Mouse (Mus musculus) layer of hippocampus, postnatal 36 days (tissue): ENCODE data around the gene Hmgb1. TPM values are rescaled to one million over a fixed set of nuclear protein-coding genes. Genes with fewer than 3 reads are reported as not detected.

Experiments used
- DNase-seq, 2 experiments: peaks; one replicate each; pipeline ENCODE4 v3.0.0; 2022
- total RNA-seq, 2 experiments: library from RNA; stranded (reverse); gene quantifications; 2 replicates each; pipeline ENCODE4 v1.2.3; 2021

The Hmgb1 gene
- total RNA-seq, 2 experiments from 2014 or later = 136 to 137 TPM

GRCm38 (mm10) chr5:149185806-149186205, 1.5 kb upstream of the Hmgb1 start:
- no peak for DNase-seq

GRCm38 (mm10) chr5:149184844-149185186, 526 bp upstream of the Hmgb1 start:
- DNase-seq = peak in 1 of 2 experiments; percentile 44

- no peak for DNase-seq
Observed at GRCm38 (mm10) chr5:149183721-149184103, 577 bp downstream of the Hmgb1 start.

- DNase-seq = no peak
Observed at GRCm38 (mm10) chr5:149183122-149183521, 1.2 kb downstream of the Hmgb1 start.

- DNase-seq = no peak
Observed at GRCm38 (mm10) chr5:149182186-149182870, 2.0 kb downstream of the Hmgb1 start.

- no peak for DNase-seq
Observed at GRCm38 (mm10) chr5:149179826-149180225, 4.5 kb downstream of the Hmgb1 start.

GRCm38 (mm10) chr5:149178095-149178494, 6.2 kb downstream of the Hmgb1 start:
- DNase-seq = no peak

GRCm38 (mm10) chr5:149175736-149176135, 8.6 kb downstream of the Hmgb1 start:
- no peak for DNase-seq

- no peak for DNase-seq
Observed at GRCm38 (mm10) chr5:149174527-149174926, 9.8 kb downstream of the Hmgb1 start.

- DNase-seq = no peak
Observed at GRCm38 (mm10) chr5:149172246-149172645, 12.0 kb downstream of the Hmgb1 start.

- no peak for DNase-seq
Observed at GRCm38 (mm10) chr5:149170841-149171588, 13.3 kb downstream of the Hmgb1 start.

- no peak for DNase-seq
Observed at GRCm38 (mm10) chr5:149168816-149169215, 15.5 kb downstream of the Hmgb1 start.

GRCm38 (mm10) chr5:149168051-149168450, 16.2 kb downstream of the Hmgb1 start:
- no peak for DNase-seq

GRCm38 (mm10) chr5:149166011-149166410, 18.3 kb downstream of the Hmgb1 start:
- DNase-seq = no peak

GRCm38 (mm10) chr5:149164881-149165280, 19.4 kb downstream of the Hmgb1 start:
- no peak for DNase-seq

- DNase-seq = no peak
Observed at GRCm38 (mm10) chr5:149162890-149163289, 21.4 kb downstream of the Hmgb1 start.

GRCm38 (mm10) chr5:149160469-149160868, 23.8 kb downstream of the Hmgb1 start:
- DNase-seq = no peak

- DNase-seq = no peak
Observed at GRCm38 (mm10) chr5:149159021-149159420, 25.3 kb downstream of the Hmgb1 start.

- no peak for DNase-seq
Observed at GRCm38 (mm10) chr5:149156886-149157563, 27.3 kb downstream of the Hmgb1 start.

GRCm38 (mm10) chr5:149152774-149153155, 31.5 kb downstream of the Hmgb1 start:
- peak in 1 of 2 experiments; percentile 7 for DNase-seq

GRCm38 (mm10) chr5:149152063-149152773, 32.1 kb downstream of the Hmgb1 start:
- no peak for DNase-seq

GRCm38 (mm10) chr5:149150882-149151281, 33.4 kb downstream of the Hmgb1 start:
- no peak for DNase-seq
